Mouse (Mus musculus): ENCODE measurements around the gene Rp2. TPM values are rescaled to one million over a fixed set of nuclear protein-coding genes. Genes with fewer than 3 reads are reported as not detected.

The Rp2 gene
- total RNA-seq, 4 experiments from 2014 or later, result 15.4 to 22.1 (median 17.9) TPM

DNA sequence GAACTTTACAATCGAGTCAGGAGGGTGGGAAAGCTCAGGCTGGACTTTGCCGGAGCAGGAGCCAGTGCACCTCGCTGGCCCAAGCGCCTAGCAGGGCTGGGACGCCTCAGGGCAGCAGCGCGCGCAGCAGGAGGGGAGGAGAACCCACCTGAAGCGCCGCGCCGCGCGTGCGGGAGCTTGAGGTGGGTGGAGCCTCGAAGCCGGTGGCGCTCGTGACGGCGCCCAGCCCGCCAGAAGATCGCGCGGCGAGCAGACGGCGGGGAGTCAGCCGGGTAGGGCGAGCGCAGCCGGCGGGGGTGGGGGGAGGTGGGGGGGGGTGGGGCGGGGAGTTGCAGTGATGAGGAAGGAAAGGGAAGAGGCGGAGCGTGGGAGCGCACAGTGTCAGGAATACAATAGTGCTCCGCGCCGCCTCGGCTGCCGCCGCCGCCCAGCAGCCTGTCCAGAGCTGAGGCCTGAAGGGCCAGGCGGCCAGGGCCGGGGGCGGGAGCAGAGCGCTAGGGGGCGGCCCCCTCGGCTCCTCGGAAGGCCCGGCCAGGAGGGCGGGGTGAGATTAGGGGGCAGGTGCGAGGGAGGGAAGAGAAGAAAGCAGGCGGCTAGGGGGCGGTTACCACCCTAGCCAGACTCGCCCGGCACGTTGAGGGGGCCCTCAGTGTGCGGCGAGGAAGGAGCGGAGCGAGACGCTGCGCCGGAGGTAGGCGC, 61.0 kb downstream of the Rp2 start, which contains the start of gene Jade3:
Gene Jade3, plus strand, starts transcription at position 549 of the 699 bp plus-strand sequence.
- peak; percentile 78 for DNase-seq

DNA sequence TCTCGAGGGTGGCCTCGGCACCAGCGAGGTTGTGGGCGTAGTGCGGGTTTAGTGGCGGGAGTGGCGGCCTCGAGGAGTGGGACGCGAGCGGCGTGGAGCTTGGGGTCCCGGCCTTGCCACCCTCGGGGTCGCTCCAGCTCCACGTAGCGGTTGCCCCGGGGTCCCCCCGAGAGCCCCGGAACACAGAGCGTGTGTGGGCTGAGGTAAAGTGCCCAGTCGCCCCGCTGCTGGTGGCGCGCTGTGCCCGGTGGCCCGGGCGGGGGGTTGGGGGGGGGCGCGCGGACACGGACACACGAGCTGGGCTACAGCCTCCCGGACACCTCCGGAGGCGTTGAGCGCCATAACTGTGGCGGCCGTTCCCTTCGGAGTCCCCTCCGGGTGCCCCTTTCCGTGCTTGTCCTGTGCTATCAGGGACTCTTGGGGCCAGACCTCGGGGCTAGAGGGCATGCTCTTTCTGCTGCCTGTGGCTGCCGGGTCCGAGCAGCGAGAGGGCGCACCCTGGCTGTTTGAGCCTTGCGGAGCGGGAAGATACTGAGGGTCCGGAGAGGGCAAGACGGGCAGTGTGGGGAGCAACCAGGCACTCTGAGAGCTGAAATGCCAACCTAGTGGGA, 61.7 kb downstream of the Rp2 start:
- peak; percentile 8 for DNase-seq

Other genes starting within 250 kb of the Rp2 start
- 10 to 100 TPM; 22.2 to 62.4 (median 40.4) TPM for gene Slc9a7, start 72.7 kb upstream of the Rp2 start, total RNA-seq (2022)
- gene Jade3, start 61.2 kb downstream of the Rp2 start, total RNA-seq (2022), result 1 to 10 TPM; 5.3 to 8.2 (median 6.4) TPM
- 1 to 10 TPM; 2.7 to 3.8 (median 3.7) TPM for gene Rgn, start 185.3 kb downstream of the Rp2 start, total RNA-seq (2022)